Mouse (Mus musculus) embryonic fibroblast, embryonic 13.5 days (primary cell): ENCODE results near the gene Prdm8.

Source experiments
- CTCF ChIP-seq: IDR thresholded peaks from 2 replicates; pipeline ENCODE4 v1.5.1; 2011; ENCODE audit warnings: mild to moderate bottlenecking, control low read depth, low read length, moderate library complexity, borderline replicate concordance; ENCODE audit not compliant: insufficient read depth
- POLR2A ChIP-seq: IDR thresholded peaks from 2 replicates; pipeline ENCODE4 v1.6.1; 2011; ENCODE audit warnings: low read depth, mild to moderate bottlenecking, control low read depth, low read length, moderate library complexity

DNA sequence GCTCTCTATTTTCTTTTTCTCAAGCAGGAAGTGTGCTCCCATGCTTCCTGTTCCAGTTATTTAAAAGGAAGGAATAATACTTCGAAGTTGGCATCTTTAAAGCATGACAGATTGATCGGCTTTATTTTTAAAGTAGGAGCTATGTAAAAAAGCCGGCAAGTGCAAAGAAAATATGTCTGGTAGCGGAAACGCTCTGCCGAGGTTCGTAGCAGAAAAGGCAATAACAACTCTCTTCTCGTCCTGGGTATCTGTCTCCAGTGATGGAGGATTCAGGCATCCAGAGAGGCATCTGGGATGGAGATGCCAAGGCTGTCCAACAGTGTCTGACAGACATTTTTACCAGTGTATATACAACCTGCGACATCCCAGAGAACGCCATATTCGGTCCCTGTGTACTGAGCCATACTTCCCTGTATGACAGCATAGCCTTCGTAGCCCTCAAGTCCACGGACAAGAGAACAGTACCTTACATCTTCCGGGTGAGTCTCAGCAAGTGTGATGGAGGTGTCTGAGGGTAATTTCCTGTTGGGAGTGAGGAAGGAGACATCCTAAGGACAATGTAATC lies 16.1 kb downstream of the Prdm8 start:
- TF ChIP-seq POLR2A (no peak), CTCF (no peak)
